Mouse (Mus musculus) neural tube, embryonic 12.5 days (tissue): ENCODE data around the gene Vezf1. TPM values are rescaled to one million over a fixed set of nuclear protein-coding genes. Genes with fewer than 3 reads are reported as not detected.
A peak's percentile ranks its signal among the peaks of the same experiment; 100 is the strongest.

Experiments
- ATAC-seq: fragments of 200-750 bp; cut with Nextera tagmentation; 2 replicates; pipeline ENCODE4 v1.8.0; 2017; ENCODE audit warnings: low read depth, mild to moderate bottlenecking, moderate TSS enrichment, moderate library complexity; ENCODE audit not compliant: low FRiP score
- H3K27ac ChIP-seq: fragments of 300-500 bp; sonication (generic); 2 replicates; pipeline ENCODE4 v1.5.1; 2016
- H3K27me3 ChIP-seq: fragments of 300-500 bp; sonication (generic); replicated peaks from 2 replicates; pipeline ENCODE4 v1.6.1; 2016; ENCODE audit warnings: mild to moderate bottlenecking
- H3K36me3 ChIP-seq: fragments of 300-500 bp; sonication (generic); 2 replicates; pipeline ENCODE4 v1.6.1; 2016; ENCODE audit warnings: mild to moderate bottlenecking
- H3K4me1 ChIP-seq: fragments of 300-500 bp; sonication (generic); 2 replicates; pipeline ENCODE4 v1.6.1; 2016
- H3K4me2 ChIP-seq: fragments of 300-500 bp; sonication (generic); replicated peaks from 2 replicates; pipeline ENCODE4 v1.6.1; 2016; ENCODE audit warnings: mild to moderate bottlenecking
- H3K4me3 ChIP-seq: fragments of 300-500 bp; sonication (generic); 2 replicates; pipeline ENCODE4 v1.5.1; 2016
- H3K9ac ChIP-seq: fragments of 300-500 bp; sonication (generic); 2 replicates; pipeline ENCODE4 v1.6.1; 2016; ENCODE audit warnings: mild to moderate bottlenecking
- H3K9me3 ChIP-seq: fragments of 300-500 bp; sonication (generic); 2 replicates; pipeline ENCODE4 v1.6.1; 2016; ENCODE audit warnings: mild to moderate bottlenecking
- WGBS: fragments of 180-500 bp; shearing (Covaris S2); methylation state at CpG from one replicate; pipeline ENCODE4 v1.1.7; 2016; 5-methylcytosine and 5-hydroxymethylcytosine counted together
- polyA plus RNA-seq: library from polyadenylated mRNA; unstranded; fragments of >200 nt; fragmentation: Nextera tagmentation; extraction: Ambion mirVana; gene quantifications from 2 replicates; pipeline ENCODE4 v1.2.1, GENCODE M21; 2016

Vezf1 gene
- polyA plus RNA-seq, 1 experiment from 2014 or later = 84.7 TPM

GRCm38 (mm10) chr11:88105494-88106291 lies 37.6 kb downstream of the Vezf1 start:
- Histone ChIP-seq H3K27ac (no peak overlapping the region), H3K27me3 (no peaks in the 10 kb centered on the region), H3K36me3 (no peaks in the 10 kb centered on the region), H3K4me1 (peaks cover 28% of the 10 kb centered on the region), H3K4me2 (no peak overlapping the region), H3K9me3 (no peaks in the 10 kb centered on the region), H3K4me3 (no peak overlapping the region), H3K9ac (no peak overlapping the region)
- WGBS = 80% methylated on average over 6 of the region's 6 CpGs
- no peak for ATAC-seq

GRCm38 (mm10) chr11:88106292-88106554 lies 38.1 kb downstream of the Vezf1 start:
- Histone ChIP-seq H3K4me3 (no peak overlapping the region), H3K9me3 (no peaks in the 10 kb centered on the region), H3K36me3 (no peaks in the 10 kb centered on the region), H3K9ac (no peak overlapping the region), H3K27ac (no peak overlapping the region), H3K4me1 (peaks cover 25% of the 10 kb centered on the region), H3K27me3 (no peaks in the 10 kb centered on the region), H3K4me2 (no peak overlapping the region)
- 82% methylated on average over 8 of the region's 8 CpGs for WGBS
- ATAC-seq = no peak

- ATAC-seq = no peak
- Histone ChIP-seq H3K4me1 (peaks cover 37% of the 10 kb centered on the region), H3K36me3 (no peaks in the 10 kb centered on the region), H3K4me2 (no peak overlapping the region), H3K9me3 (no peaks in the 10 kb centered on the region), H3K27ac (no peak overlapping the region), H3K9ac (no peak overlapping the region), H3K27me3 (no peaks in the 10 kb centered on the region), H3K4me3 (no peak overlapping the region)
- WGBS = 87% methylated on average over 4 of the region's 4 CpGs
Measured at GRCm38 (mm10) chr11:88107365-88107764, 39.3 kb downstream of the Vezf1 start.

- no peak overlapping the region for H3K4me2 ChIP-seq
- ATAC-seq = no peak
- H3K9me3 ChIP-seq = no peaks in the 10 kb centered on the region
- no peak overlapping the region for H3K27ac ChIP-seq
- H3K36me3 ChIP-seq = no peaks in the 10 kb centered on the region
- 62% methylated on average over 9 of the region's 9 CpGs for WGBS
- peaks cover 63% of the 10 kb centered on the region for H3K4me1 ChIP-seq
- no peak overlapping the region for H3K4me3 ChIP-seq
- H3K27me3 ChIP-seq = no peaks in the 10 kb centered on the region
- no peak overlapping the region for H3K9ac ChIP-seq
Measured at GRCm38 (mm10) chr11:88110031-88110594, 42.0 kb downstream of the Vezf1 start.

GRCm38 (mm10) chr11:88112078-88112477 lies 44.0 kb downstream of the Vezf1 start:
- peaks cover 67% of the 10 kb centered on the region for H3K4me1 ChIP-seq
- no peaks in the 10 kb centered on the region for H3K27me3 ChIP-seq
- WGBS = 40% methylated on average over 13 of the region's 13 CpGs
- ATAC-seq = no peak
- no peak overlapping the region for H3K4me3 ChIP-seq
- no peak overlapping the region for H3K9ac ChIP-seq
- H3K9me3 ChIP-seq = no peaks in the 10 kb centered on the region
- H3K36me3 ChIP-seq = no peaks in the 10 kb centered on the region
- H3K4me2 ChIP-seq = no peak overlapping the region
- H3K27ac ChIP-seq = no peak overlapping the region

GRCm38 (mm10) chr11:88112677-88113333 lies 44.7 kb downstream of the Vezf1 start:
- H3K27ac ChIP-seq = no peak overlapping the region
- ATAC-seq = no peak
- H3K27me3 ChIP-seq = no peaks in the 10 kb centered on the region
- no peak overlapping the region for H3K4me3 ChIP-seq
- no peaks in the 10 kb centered on the region for H3K36me3 ChIP-seq
- H3K4me1 ChIP-seq = peaks cover 74% of the 10 kb centered on the region
- no peaks in the 10 kb centered on the region for H3K9me3 ChIP-seq
- no peak overlapping the region for H3K9ac ChIP-seq
- WGBS = 77% methylated on average over 7 of the region's 7 CpGs
- no peak overlapping the region for H3K4me2 ChIP-seq

GRCm38 (mm10) chr11:88113543-88114271 lies 45.6 kb downstream of the Vezf1 start:
- WGBS = 45% methylated on average over 6 of the region's 6 CpGs
- no peak for ATAC-seq
- Histone ChIP-seq H3K9ac (no peak overlapping the region), H3K4me1 (peaks cover 80% of the 10 kb centered on the region), H3K4me2 (no peak overlapping the region), H3K27me3 (no peaks in the 10 kb centered on the region), H3K9me3 (no peaks in the 10 kb centered on the region), H3K4me3 (no peak overlapping the region), H3K36me3 (no peaks in the 10 kb centered on the region), H3K27ac (no peak overlapping the region)

- H3K27ac ChIP-seq = peak overlapping the region; percentile 21; the same call in 1 of the 2 replicates
- no peak overlapping the region; the same call in 1 of the 2 replicates for H3K4me2 ChIP-seq
- H3K27me3 ChIP-seq = no peaks in the 10 kb centered on the region
- 49% methylated on average over 8 of the region's 8 CpGs for WGBS
- peaks cover 89% of the 10 kb centered on the region for H3K4me1 ChIP-seq
- H3K9me3 ChIP-seq = no peaks in the 10 kb centered on the region
- H3K4me3 ChIP-seq = no peak overlapping the region
- peak overlapping the region; percentile 8; the same call in 1 of the 2 replicates for H3K9ac ChIP-seq
- no peaks in the 10 kb centered on the region for H3K36me3 ChIP-seq
- no peak for ATAC-seq
Measured at GRCm38 (mm10) chr11:88114871-88115301, 46.8 kb downstream of the Vezf1 start.

GRCm38 (mm10) chr11:88116568-88116967 lies 48.5 kb downstream of the Vezf1 start:
- H3K27me3 ChIP-seq = no peaks in the 10 kb centered on the region
- H3K4me3 ChIP-seq = no peak overlapping the region
- WGBS = 87% methylated on average over 6 of the region's 6 CpGs
- H3K36me3 ChIP-seq = no peaks in the 10 kb centered on the region
- peaks cover 93% of the 10 kb centered on the region for H3K4me1 ChIP-seq
- no peaks in the 10 kb centered on the region for H3K9me3 ChIP-seq
- no peak overlapping the region for H3K27ac ChIP-seq
- H3K9ac ChIP-seq = no peak overlapping the region
- no peak overlapping the region for H3K4me2 ChIP-seq
- no peak for ATAC-seq

GRCm38 (mm10) chr11:88117356-88118090 lies 49.4 kb downstream of the Vezf1 start:
- Histone ChIP-seq H3K4me2 (peak overlapping the region; percentile 41; the same call in 1 of the 2 replicates), H3K4me1 (peaks cover 93% of the 10 kb centered on the region), H3K27ac (peak overlapping the region; percentile 92), H3K4me3 (no peak overlapping the region), H3K36me3 (no peaks in the 10 kb centered on the region), H3K27me3 (no peaks in the 10 kb centered on the region), H3K9ac (0 out of 2 replicates have a peak overlapping the region, but pooled peaks have one; percentile 18), H3K9me3 (no peaks in the 10 kb centered on the region)
- no peak for ATAC-seq
- 57% methylated on average over 10 of the region's 10 CpGs for WGBS

GRCm38 (mm10) chr11:88118091-88118440 lies 50.0 kb downstream of the Vezf1 start:
- 0 out of 2 replicates have a peak overlapping the region, but pooled peaks have one; percentile 18 for H3K9ac ChIP-seq
- no peak overlapping the region for H3K4me3 ChIP-seq
- no peak for ATAC-seq
- H3K27me3 ChIP-seq = no peaks in the 10 kb centered on the region
- WGBS = 46% methylated on average over 6 of the region's 6 CpGs
- H3K27ac ChIP-seq = peak overlapping the region; percentile 92
- H3K4me1 ChIP-seq = peaks cover 93% of the 10 kb centered on the region
- no peaks in the 10 kb centered on the region for H3K36me3 ChIP-seq
- H3K4me2 ChIP-seq = peak overlapping the region; percentile 41; the same call in 1 of the 2 replicates
- H3K9me3 ChIP-seq = no peaks in the 10 kb centered on the region
